Mouse (Mus musculus) limb, embryonic 11.5 days (tissue): ENCODE data around the gene Hnrnph1. TPM values are rescaled to one million over a fixed set of nuclear protein-coding genes. Genes with fewer than 3 reads are reported as not detected.

Experiments used
- ATAC-seq: fragments of 200-750 bp; cut with Nextera tagmentation; 2 replicates; pipeline ENCODE4 v1.8.0; 2017; ENCODE audit warnings: low read depth; ENCODE audit not compliant: insufficient number of reproducible peaks, low FRiP score, low TSS enrichment
- DNase-seq: peaks from one replicate; pipeline ENCODE4 v3.0.0-alpha.2; 2015; ENCODE audit warnings: low spot score
- H3K27ac ChIP-seq: fragments of 300-500 bp; sonication (generic); replicated peaks from 2 replicates; pipeline ENCODE4 v1.5.1; 2014; ENCODE audit warnings: low read depth, mild to moderate bottlenecking, low read length
- H3K27me3 ChIP-seq: fragments of 300-500 bp; sonication (generic); 2 replicates; pipeline ENCODE4 v1.6.1; 2014; ENCODE audit warnings: mild to moderate bottlenecking, low read length, mixed read lengths; ENCODE audit not compliant: control insufficient read depth, insufficient read depth
- H3K36me3 ChIP-seq: fragments of 300-500 bp; sonication (generic); 2 replicates; pipeline ENCODE4 v1.6.1; 2014; ENCODE audit warnings: mild to moderate bottlenecking, low read length, moderate library complexity, mixed read lengths; ENCODE audit not compliant: control insufficient read depth, insufficient read depth
- H3K4me1 ChIP-seq: fragments of 300-500 bp; sonication (generic); 2 replicates; pipeline ENCODE4 v1.6.1; 2014; ENCODE audit warnings: low read length, mixed read lengths; ENCODE audit not compliant: control insufficient read depth, insufficient read depth
- H3K4me2 ChIP-seq: fragments of 300-500 bp; sonication (generic); 2 replicates; pipeline ENCODE4 v1.6.1; 2014; ENCODE audit warnings: low read depth, mild to moderate bottlenecking, moderate library complexity; ENCODE audit not compliant: severe bottlenecking
- H3K4me3 ChIP-seq: fragments of 300-500 bp; sonication (generic); 2 replicates; pipeline ENCODE4 v1.5.1; 2014; ENCODE audit warnings: low read depth, low read length
- H3K9ac ChIP-seq: fragments of 300-500 bp; sonication (generic); 2 replicates; pipeline ENCODE4 v1.6.1; 2014; ENCODE audit warnings: mild to moderate bottlenecking, low read length
- H3K9me3 ChIP-seq: fragments of 300-500 bp; sonication (generic); 2 replicates; pipeline ENCODE4 v1.6.1; 2016; ENCODE audit warnings: low read length; ENCODE audit not compliant: control insufficient read depth
- WGBS: fragments of 180-500 bp; shearing (Covaris S2); extraction: QIAGEN DNeasy Blood & Tissue Kit; methylation state at CpG from one replicate; pipeline ENCODE4 v1.1.7; 2014; 5-methylcytosine and 5-hydroxymethylcytosine counted together
- microRNA counts: library from miRNA; unstranded; fragments of <30 nt; microRNA quantifications from one replicate; lab custom pipeline; 2016
- microRNA-seq: library from miRNA; unstranded; fragments of <30 nt; microRNA quantifications from one replicate; pipeline ENCODE4, GENCODE M21; 2016
- polyA plus RNA-seq: library from polyadenylated mRNA; unstranded; fragments of >200 nt; fragmentation: Nextera tagmentation; extraction: Ambion mirVana; gene quantifications from 2 replicates; pipeline ENCODE4 v1.2.1, GENCODE M21; 2014

Gene Hnrnph1
- polyA plus RNA-seq, 1 experiment from 2014 or later: 809 TPM

GRCm38 (mm10) chr11:50430277-50431133 is 53.7 kb downstream of the Hnrnph1 start, which contains the start of gene Rufy1:
Gene Rufy1, minus strand, starts transcription at chr11:50431125.
- Histone ChIP-seq H3K27me3 (no peaks in the 10 kb centered on the region), H3K9me3 (no peaks in the 10 kb centered on the region), H3K27ac (peak within 1 kb of the TSS; percentile 90), H3K9ac (peak within 1 kb of the TSS; percentile 93), H3K4me1 (peaks cover 4% of the 10 kb centered on the region), H3K4me3 (peak within 1 kb of the TSS; percentile 65), H3K4me2 (peak within 1 kb of the TSS; percentile 68), H3K36me3 (no peaks in the 10 kb centered on the region)
- WGBS: under 1% methylated on average over 82 of the region's 90 CpGs
- peak; percentile 89 for DNase-seq
- ATAC-seq: peak; percentile 85

- peaks cover 4% of the 10 kb centered on the region for H3K4me1 ChIP-seq
- WGBS: 40% methylated on average over 32 of the region's 32 CpGs
- peak overlapping the region; percentile 65 for H3K4me3 ChIP-seq
- H3K9me3 ChIP-seq: no peaks in the 10 kb centered on the region
- H3K27ac ChIP-seq: peak overlapping the region; percentile 90
- peak overlapping the region; percentile 68 for H3K4me2 ChIP-seq
- H3K9ac ChIP-seq: peak overlapping the region; percentile 93
- no peaks in the 10 kb centered on the region for H3K27me3 ChIP-seq
- ATAC-seq (peak; percentile 83), DNase-seq (peak; percentile 49)
- no peaks in the 10 kb centered on the region for H3K36me3 ChIP-seq
Measured at GRCm38 (mm10) chr11:50431134-50432068, 54.6 kb downstream of the Hnrnph1 start.

- Histone ChIP-seq H3K4me2 (no peak overlapping the region), H3K9me3 (no peaks in the 10 kb centered on the region), H3K27ac (no peak overlapping the region), H3K9ac (no peak overlapping the region), H3K27me3 (no peaks in the 10 kb centered on the region), H3K36me3 (no peaks in the 10 kb centered on the region), H3K4me1 (peaks cover 4% of the 10 kb centered on the region), H3K4me3 (no peak overlapping the region)
- ATAC-seq: no peak
- no peak for DNase-seq
- WGBS: 90% methylated on average over 3 of the region's 3 CpGs
Measured at GRCm38 (mm10) chr11:50432069-50432440, 55.3 kb downstream of the Hnrnph1 start.

GRCm38 (mm10) chr11:50432896-50433295 is 56.1 kb downstream of the Hnrnph1 start:
- H3K27ac ChIP-seq: no peak overlapping the region
- no peak overlapping the region for H3K9ac ChIP-seq
- no peaks in the 10 kb centered on the region for H3K36me3 ChIP-seq
- DNase-seq (no peak), ATAC-seq (no peak)
- H3K4me1 ChIP-seq: peaks cover 4% of the 10 kb centered on the region
- WGBS: 93% methylated on average over 5 of the region's 5 CpGs
- H3K27me3 ChIP-seq: no peaks in the 10 kb centered on the region
- H3K4me2 ChIP-seq: no peak overlapping the region
- H3K4me3 ChIP-seq: no peak overlapping the region
- H3K9me3 ChIP-seq: no peaks in the 10 kb centered on the region

MicroRNA genes within 50 kb of the gene (microRNA counts, 519-probe panel; counts per million panel counts)
- microRNA mmu-miR-804 (lab: Ali Mortazavi, UCI): 4,011 counts per million, percentile 58 among the panel's probes with 10 or more counts

Small RNA genes lying within 50 kb of the gene (microRNA-seq; reads per million reads assigned to microRNA genes)
- not detected for gene Mir804

Other genes starting within 250 kb of the Hnrnph1 start
- gene Tbc1d9b, start 245.6 kb upstream of the Hnrnph1 start, polyA plus RNA-seq: 29.4 and 34.8 TPM in 2 replicates
- 29.8 and 30.9 TPM in 2 replicates for gene Mrnip, start 202.5 kb upstream of the Hnrnph1 start, polyA plus RNA-seq
- 133 and 136 TPM in 2 replicates for gene Sqstm1, start 166.2 kb upstream of the Hnrnph1 start, polyA plus RNA-seq
- gene Mgat4b, start 166.1 kb upstream of the Hnrnph1 start, polyA plus RNA-seq: 18.4 and 22.1 TPM in 2 replicates
- gene Ltc4s, start 138.4 kb upstream of the Hnrnph1 start, polyA plus RNA-seq: 0.57 TPM in 1 of 2 replicates, not detected in the other
- 14.4 and 14.6 TPM in 2 replicates for gene Maml1, start 84.7 kb upstream of the Hnrnph1 start, polyA plus RNA-seq
- 242 and 250 TPM in 2 replicates for gene Canx, start 51.3 kb upstream of the Hnrnph1 start, polyA plus RNA-seq
- 0.28 TPM in 1 of 2 replicates, not detected in the other for gene Cby3, start 22.5 kb upstream of the Hnrnph1 start, polyA plus RNA-seq
- gene Rufy1, start 54.1 kb downstream of the Hnrnph1 start, polyA plus RNA-seq: 28.1 and 28.6 TPM in 2 replicates
- 0.61 and 1.0 TPM in 2 replicates for gene Adamts2, start 225.1 kb downstream of the Hnrnph1 start, polyA plus RNA-seq